Mouse (Mus musculus): ENCODE results near the gene Sap25.

GRCm38 (mm10) chr5:137611245-137611602, 29.9 kb upstream of the Sap25 start:
- TF ChIP-seq CTCF (IDR thresholded peaks at IDR 0.05; ENCODE audit: extremely low read depth, insufficient read length, insufficient replicate concordance, low read depth, low read length) (no peak), POLR2A (IDR thresholded peaks at IDR 0.05; ENCODE audit: low read depth, low read length) (no peak)

Measured in small intestine, adult 2 months (tissue).